Mouse (Mus musculus): Measurements from ENCODE around the gene Aox1.

DNA sequence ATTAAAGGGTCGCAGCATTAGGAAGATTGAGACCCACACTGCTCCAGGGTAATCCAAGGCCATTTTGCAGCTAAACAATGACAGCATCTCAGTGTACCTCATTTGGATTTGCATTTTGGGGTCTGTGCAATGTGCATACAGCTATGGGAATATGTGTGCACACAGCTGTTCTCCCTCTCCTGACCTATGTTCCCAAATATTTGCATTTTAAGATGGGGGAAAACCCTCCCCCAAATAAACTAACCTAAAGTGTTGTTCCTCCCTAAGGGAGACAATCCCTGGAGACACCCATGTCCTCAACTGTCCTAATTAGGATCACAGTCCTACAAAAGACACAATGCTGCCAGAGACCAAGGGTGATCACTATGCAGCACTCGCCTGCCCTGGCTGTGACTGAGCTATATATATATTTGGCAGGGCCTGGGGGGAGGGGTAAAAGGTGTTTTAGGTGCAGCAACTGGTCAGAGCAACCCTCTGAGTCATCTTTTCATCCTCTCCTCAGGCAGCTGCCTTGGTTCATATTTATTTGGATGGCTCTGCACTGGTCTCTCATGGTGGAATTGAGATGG lies 62.3 kb downstream of the Aox1 start:
- no peak for TF ChIP-seq CTCF (IDR thresholded peaks at IDR 0.05; ENCODE audit: borderline replicate concordance, control insufficient read depth, extremely low read depth, insufficient read depth, low read length, poor library complexity)
- TF ChIP-seq POLR2A (IDR thresholded peaks at IDR 0.05; ENCODE audit: control insufficient read depth, extremely low read depth, insufficient read depth, low read length, poor library complexity): no peak
